Mouse (Mus musculus): Measurements from ENCODE around the gene Hnf4a. TPM values are rescaled to one million over a fixed set of nuclear protein-coding genes. Genes with fewer than 3 reads are reported as not detected.
"Not testable (repeated sequence)": the region's sequence is repeated elsewhere in the genome, so short reads cannot be mapped to it uniquely, and the experiment has no call there.

The Hnf4a gene
- polyA plus RNA-seq, 1 experiment from 2014 or later = 0.02 TPM

DNA sequence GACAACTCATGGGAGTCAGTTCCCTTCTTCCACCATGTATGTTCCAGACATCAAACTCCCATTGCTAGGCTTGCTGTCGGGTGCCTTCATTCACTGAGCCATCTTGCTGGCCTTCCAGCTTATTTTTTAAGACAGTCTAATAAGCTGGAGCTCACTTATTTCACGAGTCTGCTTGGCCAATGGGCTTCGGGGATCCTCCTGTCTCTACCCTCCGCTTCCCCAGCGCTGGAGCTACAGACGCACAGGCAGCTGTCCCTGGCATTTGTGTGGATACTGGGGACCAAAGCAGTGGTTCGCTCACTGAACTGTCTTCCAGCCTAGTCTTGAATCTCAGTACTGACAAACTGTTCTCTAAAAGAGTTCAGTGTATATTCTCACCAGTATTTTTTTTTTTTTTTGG, 99.6 kb downstream of the Hnf4a start:
- Histone ChIP-seq H3K36me3 (peaks cover 27% of the 10 kb centered on the region), H3K27ac (replicated peaks) (no peak overlapping the region), H3K27me3 (ENCODE audit: low read depth, poor library complexity, severe bottlenecking) (no peaks in the 10 kb centered on the region), H3K4me3 (no peak overlapping the region), H3K9me3 (replicated peaks) (no peaks in the 10 kb centered on the region), H3K4me1 (peaks cover 13% of the 10 kb centered on the region)
- DNase-seq (ENCODE audit: low spot score) = no peak
- WGBS = 87% methylated on average over 7 of the region's 7 CpGs

DNA sequence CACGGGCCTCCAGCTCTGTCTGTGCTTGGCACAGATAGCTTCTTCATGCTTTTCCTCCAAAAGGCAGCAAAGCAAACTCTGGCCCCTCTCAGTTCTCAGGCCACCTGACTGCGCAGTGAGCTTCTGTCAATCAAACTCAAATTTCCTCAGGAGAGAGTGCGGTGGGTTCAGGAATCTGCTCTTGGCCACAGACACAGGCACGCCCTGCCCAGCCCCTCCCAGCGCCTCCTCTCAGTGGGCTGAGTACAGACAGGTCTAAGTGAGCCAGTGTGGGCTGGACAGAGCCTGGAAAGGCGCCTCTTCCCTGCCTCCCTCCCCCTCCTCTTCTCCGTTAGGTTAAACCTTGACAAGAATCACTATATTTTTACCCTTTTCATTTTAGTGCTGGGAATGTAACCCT, 101.4 kb downstream of the Hnf4a start:
- Histone ChIP-seq H3K9me3 (replicated peaks) (no peaks in the 10 kb centered on the region), H3K4me1 (peaks cover 5% of the 10 kb centered on the region), H3K27ac (replicated peaks) (no peak overlapping the region), H3K27me3 (ENCODE audit: low read depth, poor library complexity, severe bottlenecking) (no peaks in the 10 kb centered on the region), H3K4me3 (no peak overlapping the region), H3K36me3 (peaks cover 39% of the 10 kb centered on the region)
- DNase-seq (ENCODE audit: low spot score) = no peak
- 91% methylated on average over 7 of the region's 7 CpGs for WGBS

DNA sequence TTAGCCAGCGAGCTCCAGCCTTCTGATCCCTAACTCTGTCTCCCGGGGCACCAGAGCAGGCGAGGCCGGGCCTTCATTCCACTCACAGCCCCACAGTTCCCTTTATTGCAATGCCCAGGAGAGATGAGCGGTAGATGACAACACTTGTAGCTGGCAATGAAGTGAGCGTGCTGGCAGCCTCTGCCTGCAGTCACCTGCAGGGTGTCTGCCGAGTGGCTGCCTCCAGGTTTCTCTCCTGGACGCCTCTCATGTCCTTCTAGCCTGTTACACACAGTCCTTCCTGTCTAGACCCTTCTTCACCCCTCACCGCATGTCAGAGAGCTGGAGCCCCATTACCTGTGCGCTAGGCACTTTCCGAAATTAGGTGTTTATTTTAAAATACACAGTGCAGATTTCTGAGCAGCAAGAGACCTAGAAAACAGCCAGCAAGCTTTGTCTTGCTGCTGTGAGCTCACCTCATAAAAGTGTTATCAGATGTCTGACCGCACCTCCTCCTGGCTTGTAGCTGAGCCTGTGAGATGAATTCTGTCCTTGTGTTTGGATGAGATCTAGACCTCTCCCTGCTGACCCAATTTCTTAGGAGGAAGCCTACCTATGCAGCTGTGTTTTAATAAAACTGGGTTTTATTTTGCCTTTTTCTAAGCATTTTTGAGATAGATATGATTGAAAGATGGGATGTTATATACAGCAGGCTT, 102.8 kb downstream of the Hnf4a start:
- Histone ChIP-seq H3K27me3 (ENCODE audit: low read depth, poor library complexity, severe bottlenecking) (no peaks in the 10 kb centered on the region), H3K27ac (replicated peaks) (no peak overlapping the region), H3K9me3 (replicated peaks) (no peaks in the 10 kb centered on the region), H3K4me3 (no peak overlapping the region), H3K36me3 (peaks cover 53% of the 10 kb centered on the region), H3K4me1 (no peaks in the 10 kb centered on the region)
- WGBS = 87% methylated on average over 12 of the region's 12 CpGs
- no peak for DNase-seq (ENCODE audit: low spot score)

DNA sequence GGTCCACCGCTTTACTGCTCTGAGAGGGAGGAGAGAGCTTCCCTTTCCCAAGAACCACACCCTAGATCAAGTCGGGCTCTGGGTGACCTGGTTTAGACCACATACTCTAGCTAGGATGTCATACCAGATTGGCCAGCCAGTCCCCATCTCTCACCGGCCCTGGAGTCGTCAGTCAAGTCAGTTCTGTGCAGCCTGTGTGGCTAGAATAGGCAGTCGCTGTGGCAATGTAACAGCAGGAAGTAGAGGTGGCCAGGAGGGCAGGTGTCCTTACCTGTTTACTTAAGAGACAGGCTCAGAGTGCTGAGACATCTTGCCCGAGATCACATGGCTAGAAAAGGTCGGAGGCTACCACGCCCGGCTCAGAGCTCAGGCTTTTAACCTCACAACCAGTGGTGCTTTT, 104.6 kb downstream of the Hnf4a start:
- H3K4me3 ChIP-seq = no peak overlapping the region
- H3K27me3 ChIP-seq (ENCODE audit: low read depth, poor library complexity, severe bottlenecking) = no peaks in the 10 kb centered on the region
- H3K36me3 ChIP-seq = peaks cover 70% of the 10 kb centered on the region
- no peaks in the 10 kb centered on the region for H3K9me3 ChIP-seq (replicated peaks)
- no peak for DNase-seq (ENCODE audit: low spot score)
- WGBS = 83% methylated on average over 9 of the region's 9 CpGs
- no peak overlapping the region for H3K27ac ChIP-seq (replicated peaks)
- no peaks in the 10 kb centered on the region for H3K4me1 ChIP-seq

DNA sequence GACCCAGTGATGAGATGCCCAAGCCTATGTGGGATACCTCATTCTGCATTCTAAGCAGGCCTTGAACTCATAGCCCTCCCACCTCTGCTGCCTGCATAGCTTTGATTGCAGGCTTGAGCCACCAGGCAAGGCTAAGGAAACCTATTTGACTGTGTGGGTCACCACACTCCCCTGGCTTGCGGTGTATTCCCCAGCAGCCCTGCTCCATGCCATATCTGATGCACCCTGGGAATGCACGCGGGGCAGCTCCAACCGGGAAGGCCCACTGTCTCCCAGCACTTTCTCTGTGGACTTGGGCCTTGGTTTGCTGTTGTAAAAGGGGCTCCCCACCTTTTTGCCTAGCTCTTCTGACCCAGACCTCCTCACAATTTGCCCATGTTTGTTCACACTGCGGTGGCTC, 106.6 kb downstream of the Hnf4a start:
- no peaks in the 10 kb centered on the region for H3K4me1 ChIP-seq
- WGBS = 93% methylated on average over 5 of the region's 5 CpGs
- no peaks in the 10 kb centered on the region for H3K9me3 ChIP-seq (replicated peaks)
- H3K27ac ChIP-seq (replicated peaks) = no peak overlapping the region
- no peaks in the 10 kb centered on the region for H3K27me3 ChIP-seq (ENCODE audit: low read depth, poor library complexity, severe bottlenecking)
- DNase-seq (ENCODE audit: low spot score) = no peak
- no peak overlapping the region for H3K4me3 ChIP-seq
- H3K36me3 ChIP-seq = peaks cover 80% of the 10 kb centered on the region

DNA sequence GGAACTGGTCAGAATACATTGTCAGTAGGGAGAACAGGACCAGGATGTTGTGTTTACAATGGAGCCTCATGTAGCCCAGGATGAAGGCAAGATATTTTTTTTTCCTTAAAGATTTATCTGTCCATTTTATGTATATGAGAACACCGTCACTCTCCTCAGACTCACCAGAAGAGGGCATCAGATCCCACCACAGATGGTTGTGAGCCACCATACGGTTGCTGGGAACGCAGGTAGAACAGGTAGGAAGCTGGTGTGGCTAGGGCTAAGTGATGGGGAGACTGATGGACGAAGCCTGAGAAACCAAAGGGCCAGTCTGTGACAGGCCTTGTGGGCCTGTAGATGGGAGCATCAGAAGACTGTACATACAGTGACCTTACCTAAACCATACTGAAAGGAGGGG, 107.4 kb downstream of the Hnf4a start:
- peaks cover 88% of the 10 kb centered on the region for H3K36me3 ChIP-seq
- H3K9me3 ChIP-seq (replicated peaks) = no peaks in the 10 kb centered on the region
- 89% methylated on average over 4 of the region's 4 CpGs for WGBS
- no peaks in the 10 kb centered on the region for H3K27me3 ChIP-seq (ENCODE audit: low read depth, poor library complexity, severe bottlenecking)
- no peaks in the 10 kb centered on the region for H3K4me1 ChIP-seq
- H3K27ac ChIP-seq (replicated peaks) = no peak overlapping the region
- DNase-seq (ENCODE audit: low spot score) = no peak
- H3K4me3 ChIP-seq = no peak overlapping the region

DNA sequence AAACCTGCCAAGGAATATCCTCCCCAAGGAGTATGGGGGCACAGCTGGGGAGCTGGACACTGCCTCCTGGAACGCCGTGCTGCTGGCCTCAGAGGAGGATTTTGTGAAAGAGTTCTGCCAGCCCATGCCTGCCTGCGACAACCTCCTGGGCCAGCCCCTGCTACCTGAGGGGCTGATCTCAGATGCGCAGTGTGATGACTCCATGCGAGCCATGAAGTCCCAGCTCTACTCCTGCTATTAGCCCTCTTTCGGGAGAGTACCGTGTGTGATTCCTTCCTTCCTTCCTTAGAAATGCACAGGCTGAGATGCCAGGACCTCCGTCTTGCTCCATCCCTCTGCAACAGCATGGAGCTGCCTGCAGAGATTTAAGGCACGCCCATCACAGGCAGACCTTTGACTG, 108.8 kb downstream of the Hnf4a start:
- peaks cover 93% of the 10 kb centered on the region for H3K36me3 ChIP-seq
- H3K4me3 ChIP-seq = no peak overlapping the region
- H3K27me3 ChIP-seq (ENCODE audit: low read depth, poor library complexity, severe bottlenecking) = no peaks in the 10 kb centered on the region
- WGBS = 93% methylated on average over 9 of the region's 9 CpGs
- DNase-seq (ENCODE audit: low spot score) = no peak
- H3K9me3 ChIP-seq (replicated peaks) = no peaks in the 10 kb centered on the region
- no peaks in the 10 kb centered on the region for H3K4me1 ChIP-seq
- H3K27ac ChIP-seq (replicated peaks) = no peak overlapping the region

DNA sequence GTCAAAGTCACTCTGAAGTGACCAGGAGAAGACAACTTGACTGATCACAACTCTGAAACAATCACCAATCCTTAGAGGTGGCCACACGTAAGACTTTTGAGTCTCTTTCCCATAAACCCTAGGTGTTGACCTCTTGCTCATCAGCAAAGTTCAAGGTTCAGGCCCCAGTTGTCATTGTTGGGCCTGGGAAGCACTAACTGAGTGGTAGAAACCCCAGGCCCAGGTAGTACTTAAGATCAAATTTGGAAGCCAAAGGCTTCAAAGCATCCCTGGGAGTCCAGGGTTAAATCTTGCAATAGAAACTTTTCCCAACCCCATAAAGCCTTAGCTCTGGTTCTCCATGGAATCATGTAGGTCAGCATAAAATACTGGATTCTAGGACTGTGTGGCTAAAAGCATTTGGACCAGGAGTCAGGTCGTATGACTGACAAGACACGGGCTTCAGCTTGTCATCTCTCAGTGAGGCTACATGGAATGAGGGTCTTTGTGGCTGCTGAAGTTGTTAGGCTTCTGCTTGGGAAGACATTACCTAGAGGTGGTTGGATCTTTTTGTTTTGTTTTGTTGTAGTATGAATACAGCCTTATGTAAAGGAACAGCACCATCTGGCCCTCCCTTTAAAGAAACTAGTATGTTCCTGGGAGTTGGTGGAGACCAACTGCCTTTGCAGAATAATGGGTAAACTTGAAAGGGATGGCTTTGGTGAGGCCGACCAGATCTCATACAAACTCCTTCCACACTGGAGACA, 109.5 kb downstream of the Hnf4a start:
- no peaks in the 10 kb centered on the region for H3K4me1 ChIP-seq
- no peaks in the 10 kb centered on the region for H3K9me3 ChIP-seq (replicated peaks)
- H3K27ac ChIP-seq (replicated peaks) = no peak overlapping the region
- 90% methylated on average over 4 of the region's 4 CpGs for WGBS
- no peak overlapping the region for H3K4me3 ChIP-seq
- DNase-seq (ENCODE audit: low spot score) = no peak
- H3K27me3 ChIP-seq (ENCODE audit: low read depth, poor library complexity, severe bottlenecking) = no peaks in the 10 kb centered on the region
- H3K36me3 ChIP-seq = peaks cover 93% of the 10 kb centered on the region

DNA sequence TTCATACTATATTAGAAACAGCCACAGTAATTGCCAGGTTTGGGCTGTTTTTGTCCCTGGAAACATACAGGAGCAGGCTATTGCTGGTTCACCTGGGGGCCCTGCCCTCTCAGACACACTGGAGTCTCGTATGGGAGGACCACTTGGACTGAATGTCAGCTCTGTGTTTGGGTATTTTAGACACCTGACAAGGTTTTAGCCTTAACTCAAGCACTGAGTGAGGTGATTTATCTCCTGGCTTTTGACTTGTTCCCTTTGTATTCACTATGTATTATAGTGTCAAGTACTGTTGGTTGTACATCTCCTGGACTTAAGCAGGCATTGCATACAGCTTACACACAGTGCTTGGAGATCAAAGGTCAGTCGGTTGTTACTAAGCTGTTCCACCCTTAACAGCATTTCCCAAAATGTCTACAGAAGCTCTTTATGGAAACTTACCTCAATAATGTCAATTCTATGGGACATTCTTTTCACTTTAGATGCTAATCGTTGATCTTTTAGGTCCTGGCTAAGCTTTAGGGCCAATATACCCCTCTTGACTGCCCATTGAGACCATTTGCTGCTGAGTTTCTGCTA, 110.1 kb downstream of the Hnf4a start:
- no peaks in the 10 kb centered on the region for H3K9me3 ChIP-seq (replicated peaks)
- DNase-seq (ENCODE audit: low spot score) = no peak
- H3K4me3 ChIP-seq = no peak overlapping the region
- no peaks in the 10 kb centered on the region for H3K27me3 ChIP-seq (ENCODE audit: low read depth, poor library complexity, severe bottlenecking)
- H3K27ac ChIP-seq (replicated peaks) = no peak overlapping the region
- H3K4me1 ChIP-seq = no peaks in the 10 kb centered on the region
- WGBS = 83% methylated on average over 3 of the region's 3 CpGs
- H3K36me3 ChIP-seq = peaks cover 97% of the 10 kb centered on the region

DNA sequence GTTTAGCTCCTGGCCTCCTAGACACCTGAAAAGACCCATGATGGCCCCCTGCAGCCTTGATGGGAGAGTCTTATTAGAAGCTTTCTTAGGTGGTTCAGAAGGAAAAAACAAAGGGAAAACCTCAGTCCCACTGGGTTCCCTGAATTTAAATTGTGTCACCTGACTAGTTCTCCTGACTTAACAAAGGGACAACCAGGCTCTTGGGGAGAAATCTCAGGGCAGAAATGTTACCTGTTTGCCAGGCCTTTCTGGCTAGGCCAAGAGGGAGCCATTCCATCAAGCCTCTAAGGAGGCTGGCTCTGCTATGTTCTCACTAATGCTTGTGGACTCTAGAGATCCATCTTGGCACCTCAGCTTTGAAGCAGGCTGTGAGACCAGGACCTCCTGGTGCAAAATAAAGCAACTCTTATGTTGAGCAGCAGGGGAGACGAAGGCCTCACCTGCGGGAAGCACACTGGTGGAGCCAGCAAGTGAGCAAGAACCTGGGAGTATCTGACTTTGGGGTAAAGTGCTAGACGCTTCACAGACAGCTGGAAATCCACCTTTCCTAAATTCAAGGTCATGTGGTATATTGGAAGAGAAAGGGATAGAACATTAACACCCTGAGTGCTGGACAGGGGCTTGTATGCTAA, 110.7 kb downstream of the Hnf4a start:
- Histone ChIP-seq H3K9me3 (replicated peaks) (no peaks in the 10 kb centered on the region), H3K4me3 (no peak overlapping the region), H3K27me3 (ENCODE audit: low read depth, poor library complexity, severe bottlenecking) (no peaks in the 10 kb centered on the region), H3K27ac (replicated peaks) (no peak overlapping the region), H3K4me1 (no peaks in the 10 kb centered on the region), H3K36me3 (peaks cover 97% of the 10 kb centered on the region)
- no peak for DNase-seq (ENCODE audit: low spot score)
- 85% methylated on average over 3 of the region's 3 CpGs for WGBS

DNA sequence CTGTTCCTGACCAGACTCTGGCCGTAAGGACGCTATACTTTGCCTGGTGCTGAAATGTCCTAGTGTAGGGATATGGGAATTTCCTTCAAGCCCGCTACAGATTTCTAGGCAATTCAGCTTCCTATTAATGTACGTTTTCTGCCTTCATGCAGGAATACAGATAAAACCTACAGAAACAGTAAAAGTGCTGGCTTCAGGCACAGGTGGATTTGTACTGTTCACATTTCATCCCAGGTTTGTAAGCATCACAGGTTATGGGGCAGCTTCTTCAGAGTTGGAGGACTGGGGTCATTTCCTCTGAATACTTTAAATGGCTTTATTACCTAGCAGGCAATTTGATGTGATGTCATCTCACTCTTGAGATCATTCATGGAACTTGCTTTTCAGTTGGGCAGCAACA, 111.3 kb downstream of the Hnf4a start:
- Histone ChIP-seq H3K4me3 (no peak overlapping the region), H3K27me3 (ENCODE audit: low read depth, poor library complexity, severe bottlenecking) (no peaks in the 10 kb centered on the region), H3K27ac (replicated peaks) (no peak overlapping the region), H3K36me3 (peaks cover 98% of the 10 kb centered on the region), H3K4me1 (no peaks in the 10 kb centered on the region), H3K9me3 (replicated peaks) (no peaks in the 10 kb centered on the region)
- DNase-seq (ENCODE audit: low spot score) = no peak
- 92% methylated on average over 4 of the region's 4 CpGs for WGBS

DNA sequence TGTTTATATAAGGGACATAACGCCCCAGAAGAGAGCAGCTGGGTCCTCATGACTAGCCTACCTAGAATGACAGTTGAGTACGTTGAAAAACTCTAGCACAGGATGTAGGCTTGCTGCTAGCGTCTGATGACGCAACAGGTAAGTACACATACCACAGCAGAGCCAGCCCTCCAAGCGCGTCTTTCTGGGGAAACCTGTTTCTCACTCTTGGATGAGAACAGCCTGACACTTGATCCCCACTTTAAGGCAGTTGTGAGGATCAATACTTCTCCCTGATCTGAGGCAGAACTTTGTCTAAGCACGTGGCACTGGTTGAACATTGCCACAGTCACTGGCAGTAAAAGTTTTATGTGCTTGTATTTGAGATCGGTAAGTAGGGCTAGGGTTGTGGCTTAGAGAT, 113.8 kb downstream of the Hnf4a start:
- Histone ChIP-seq H3K4me1 (no peaks in the 10 kb centered on the region), H3K4me3 (no peak overlapping the region), H3K27ac (replicated peaks) (no peak overlapping the region), H3K27me3 (ENCODE audit: low read depth, poor library complexity, severe bottlenecking) (no peaks in the 10 kb centered on the region), H3K9me3 (replicated peaks) (no peaks in the 10 kb centered on the region), H3K36me3 (peaks cover 93% of the 10 kb centered on the region)
- WGBS = 90% methylated on average over 8 of the region's 8 CpGs
- DNase-seq (ENCODE audit: low spot score) = no peak

DNA sequence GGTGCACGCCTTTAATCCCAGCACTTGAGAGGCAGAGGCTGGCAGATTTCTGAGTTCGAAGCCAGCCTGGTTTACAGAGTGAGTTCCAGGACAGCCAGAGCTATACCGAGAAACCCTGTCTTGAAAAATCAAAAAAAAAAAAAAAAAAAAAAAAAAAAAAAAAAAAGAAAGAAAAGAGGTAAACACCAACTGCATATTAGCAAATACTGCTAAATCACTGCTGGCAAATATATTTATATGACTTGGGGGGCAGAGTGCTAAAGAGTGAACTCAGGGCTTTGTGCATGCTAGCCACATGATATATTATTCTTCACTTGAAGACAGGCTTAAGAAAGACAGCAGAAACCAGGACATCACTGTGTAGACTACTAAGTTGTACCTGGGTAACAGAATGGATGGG, 114.8 kb downstream of the Hnf4a start:
- H3K4me3 ChIP-seq = not testable (repeated sequence)

More for the DNA sequence above, 114.8 kb downstream of the Hnf4a start:
- H3K36me3 ChIP-seq = peaks cover 93% of the 10 kb centered on the region
- WGBS = 92% methylated on average over 3 of the region's 3 CpGs
- H3K9me3 ChIP-seq (replicated peaks); H3K4me1 ChIP-seq; DNase-seq (ENCODE audit: low spot score); H3K27me3 ChIP-seq (ENCODE audit: low read depth, poor library complexity, severe bottlenecking); H3K27ac ChIP-seq (replicated peaks): not testable (repeated sequence)
